20 mouse cellular contexts compared by ENCODE assay signal in genomic region chr2:32441550-32441949, GRCm38 (mm10). TPM values are rescaled to one million over a fixed set of nuclear protein-coding genes. Genes with fewer than 3 reads are reported as not detected.
DNase-seq lines count a peak whose midpoint lies in the region; ATAC-seq and TF ChIP-seq lines count a peak whose summit lies in the region.
"Had no signal": no experiment of that assay in that cellular context is flagged by ENCODE, and none has a peak within 500 bp of the region (broad histone marks: within the 10 kb centered on the region; RNA-seq: fewer than 3 reads in every experiment).

No protein-coding gene starts in this region.

- no peak overlapping the region for H3K9ac ChIP-seq in forebrain, postnatal 0 days
- peak overlapping the region; percentile 3; the same call in 1 of the 2 replicates for H3K9ac ChIP-seq in intestine, embryonic 15.5 days
- H3K9ac ChIP-seq: heart, embryonic 13.5 days; hindbrain, embryonic 15.5 days had no signal

- peaks cover 49% of the 10 kb centered on the region for H3K4me1 ChIP-seq in forebrain, embryonic 10.5 days
- no peaks in the 10 kb centered on the region for H3K4me1 ChIP-seq in forebrain, postnatal 0 days (ENCODE audit: insufficient read depth)
- peaks cover 36% of the 10 kb centered on the region for H3K4me1 ChIP-seq in intestine, embryonic 15.5 days (replicated peaks)
- peaks cover 36% of the 10 kb centered on the region; the same call in 1 of the 2 replicates for H3K4me1 ChIP-seq in small intestine, adult 2 months (ENCODE audit: control insufficient read depth, insufficient read depth, insufficient read length, low read length)

- no peaks in the 10 kb centered on the region for H3K9me3 ChIP-seq in forebrain, embryonic 10.5 days
- no peaks in the 10 kb centered on the region for H3K9me3 ChIP-seq in forebrain, postnatal 0 days (ENCODE audit: low read length)
- no peaks in the 10 kb centered on the region for H3K9me3 ChIP-seq in intestine, embryonic 15.5 days
- H3K9me3 ChIP-seq: heart, embryonic 10.5 days; heart, embryonic 13.5 days; hindbrain, embryonic 15.5 days had no signal

- no peak for DNase-seq in forebrain, embryonic 10.5 days (ENCODE audit: extremely low spot score, low spot score)
- no peak for DNase-seq in forebrain, postnatal 0 days
- DNase-seq in A20 (ENCODE audit: low read depth, low spot score): peak; percentile 14
- DNase-seq in gastrocnemius, postnatal 25 days: no peak
- DNase-seq: adrenal gland, postnatal 25 days; cerebellum, adult 18-20 months; cerebellum, postnatal 14 days; gastrocnemius, postnatal 36 days; heart, adult 2 months; heart, postnatal 14 days; heart, postnatal 4 days; kidney, adult 11 months had no signal

- H3K27me3 ChIP-seq in forebrain, embryonic 10.5 days (ENCODE audit: poor library complexity, severe bottlenecking): no peaks in the 10 kb centered on the region
- H3K27me3 ChIP-seq in forebrain, postnatal 0 days (ENCODE audit: insufficient read depth, low read length): no peaks in the 10 kb centered on the region
- H3K27me3 ChIP-seq in intestine, embryonic 15.5 days (replicated peaks): no peaks in the 10 kb centered on the region
- H3K27me3 ChIP-seq in small intestine, adult 2 months (ENCODE audit: control insufficient read depth, insufficient read depth, low read length): no peaks in the 10 kb centered on the region
- H3K27me3 ChIP-seq: heart, embryonic 13.5 days; hindbrain, embryonic 15.5 days had no signal

- no peak overlapping the region for H3K4me2 ChIP-seq in forebrain, postnatal 0 days (ENCODE audit: low read depth)
- no peak overlapping the region for H3K4me2 ChIP-seq in intestine, embryonic 15.5 days (replicated peaks)
- H3K4me2 ChIP-seq: heart, embryonic 13.5 days; hindbrain, embryonic 15.5 days had no signal

- no peak for TF ChIP-seq POLR2A in small intestine, adult 2 months (IDR thresholded peaks at IDR 0.05; ENCODE audit: low read depth, low read length)

- peaks cover 27% of the 10 kb centered on the region for H3K36me3 ChIP-seq in forebrain, embryonic 10.5 days (replicated peaks)
- H3K36me3 ChIP-seq in forebrain, postnatal 0 days (ENCODE audit: insufficient read depth): no peaks in the 10 kb centered on the region; the same call in 1 of the 2 replicates
- no peaks in the 10 kb centered on the region for H3K36me3 ChIP-seq in intestine, embryonic 15.5 days
- peaks cover 10% of the 10 kb centered on the region for H3K36me3 ChIP-seq in small intestine, adult 2 months (ENCODE audit: control insufficient read depth, insufficient read depth, low read length)
- H3K36me3 ChIP-seq: hindbrain, embryonic 15.5 days had no signal

- no peak overlapping the region for H3K4me3 ChIP-seq in forebrain, embryonic 10.5 days
- no peak overlapping the region for H3K4me3 ChIP-seq in forebrain, postnatal 0 days (ENCODE audit: low read depth, low read length)
- no peak overlapping the region for H3K4me3 ChIP-seq in intestine, embryonic 15.5 days (replicated peaks)
- no peak overlapping the region for H3K4me3 ChIP-seq in small intestine, adult 2 months (ENCODE audit: low read depth, low read length)
- H3K4me3 ChIP-seq: heart, adult 2 months; heart, embryonic 10.5 days; heart, embryonic 13.5 days; hindbrain, embryonic 15.5 days had no signal

- no peak for TF ChIP-seq CTCF in forebrain, postnatal 0 days (IDR thresholded peaks at IDR 0.05; ENCODE audit: low read depth)
- no peak for TF ChIP-seq CTCF in small intestine, adult 2 months (IDR thresholded peaks at IDR 0.05; ENCODE audit: extremely low read depth, insufficient read length, insufficient replicate concordance, low read depth, low read length)

- 91% methylated on average over 2 of the region's 2 CpGs for WGBS in forebrain, embryonic 10.5 days
- 93% methylated on average over 2 of the region's 2 CpGs for WGBS in forebrain, postnatal 0 days
- 85% methylated on average over 2 of the region's 2 CpGs for WGBS in intestine, embryonic 15.5 days
- WGBS in small intestine, adult 2 months: 63% methylated on average over 2 of the region's 2 CpGs

- peak overlapping the region; percentile 17; the same call in 1 of the 2 replicates for H3K27ac ChIP-seq in forebrain, embryonic 10.5 days
- no peak overlapping the region for H3K27ac ChIP-seq in forebrain, postnatal 0 days (ENCODE audit: low read depth, low read length)
- no peak overlapping the region for H3K27ac ChIP-seq in intestine, embryonic 15.5 days
- peak overlapping the region; percentile 68 for H3K27ac ChIP-seq in small intestine, adult 2 months (ENCODE audit: insufficient read depth, low read depth, low read length)
- H3K27ac ChIP-seq: heart, adult 2 months; heart, embryonic 10.5 days; heart, embryonic 13.5 days; hindbrain, embryonic 15.5 days had no signal

- no peak for ATAC-seq in forebrain, postnatal 0 days
- ATAC-seq in intestine, embryonic 15.5 days: no peak
- ATAC-seq: activated CD4-positive, CD25-positive, alpha-beta regulatory T cell, adult 4 months; forebrain, embryonic 14.5 days had no signal

RNA-seq across cellular contexts. Expression of gene Naif1, which starts 8.7 kb away (rescaled TPM):
- 6.6 and 6.7 TPM in 2 replicates for polyA plus RNA-seq in forebrain, embryonic 10.5 days (2016; fragmentation: Nextera tagmentation; extraction: Ambion mirVana)
- total RNA-seq in forebrain, postnatal 0 days (2014; rRNA removed): 3.8 and 4.5 TPM in 2 replicates
- polyA plus RNA-seq in forebrain, postnatal 0 days (2015; fragmentation: Nextera tagmentation; extraction: Ambion mirVana): 2.4 and 3.9 TPM in 2 replicates
- 4.7 and 5.0 TPM in 2 replicates for polyA plus RNA-seq in intestine, embryonic 15.5 days (2015; fragmentation: Nextera tagmentation; extraction: Ambion mirVana)
- polyA plus RNA-seq in small intestine, adult 2 months (2012; rRNA removed): 2.4 and 4.4 TPM in 2 replicates
- total RNA-seq in gastrocnemius, postnatal 25 days (2021): 1 to 10 TPM; 1.6 to 2.0 TPM

RNA-seq across cellular contexts. Expression of gene Slc25a25, which starts 9.7 kb away (rescaled TPM):
- polyA plus RNA-seq in forebrain, embryonic 10.5 days (2016; fragmentation: Nextera tagmentation; extraction: Ambion mirVana): 25.0 and 26.3 TPM in 2 replicates
- total RNA-seq in forebrain, postnatal 0 days (2014; rRNA removed): 55.4 and 62.5 TPM in 2 replicates
- polyA plus RNA-seq in forebrain, postnatal 0 days (2015; fragmentation: Nextera tagmentation; extraction: Ambion mirVana): 38.3 and 40.9 TPM in 2 replicates
- 20.0 and 20.1 TPM in 2 replicates for polyA plus RNA-seq in intestine, embryonic 15.5 days (2015; fragmentation: Nextera tagmentation; extraction: Ambion mirVana)
- 12.5 and 27.0 TPM in 2 replicates for polyA plus RNA-seq in small intestine, adult 2 months (2012; rRNA removed)
- total RNA-seq in gastrocnemius, postnatal 25 days (2021): 10 to 100 TPM; 19.2 to 68.3 TPM

RNA-seq across cellular contexts. Expression of gene Ptges2, which starts 45.9 kb away (rescaled TPM):
- polyA plus RNA-seq in forebrain, embryonic 10.5 days (2016; fragmentation: Nextera tagmentation; extraction: Ambion mirVana): 23.8 and 26.4 TPM in 2 replicates
- 32.1 and 37.5 TPM in 2 replicates for total RNA-seq in forebrain, postnatal 0 days (2014; rRNA removed)
- 54.9 and 58.6 TPM in 2 replicates for polyA plus RNA-seq in forebrain, postnatal 0 days (2015; fragmentation: Nextera tagmentation; extraction: Ambion mirVana)
- polyA plus RNA-seq in intestine, embryonic 15.5 days (2015; fragmentation: Nextera tagmentation; extraction: Ambion mirVana): 43.5 and 48.2 TPM in 2 replicates
- 22.3 and 32.6 TPM in 2 replicates for polyA plus RNA-seq in small intestine, adult 2 months (2012; rRNA removed)
- 10 to 100 TPM; 42.2 to 49.3 TPM for total RNA-seq in gastrocnemius, postnatal 25 days (2021)

RNA-seq across cellular contexts. Expression of gene Lcn2, which starts 53.5 kb away (rescaled TPM):
- not detected in 2 replicates for polyA plus RNA-seq in forebrain, embryonic 10.5 days (2016; fragmentation: Nextera tagmentation; extraction: Ambion mirVana)
- 0.54 and 1.2 TPM in 2 replicates for total RNA-seq in forebrain, postnatal 0 days (2014; rRNA removed)
- polyA plus RNA-seq in forebrain, postnatal 0 days (2015; fragmentation: Nextera tagmentation; extraction: Ambion mirVana): 0.63 and 1.0 TPM in 2 replicates
- polyA plus RNA-seq in intestine, embryonic 15.5 days (2015; fragmentation: Nextera tagmentation; extraction: Ambion mirVana): 1.8 and 4.7 TPM in 2 replicates
- 5.5 and 5.8 TPM in 2 replicates for polyA plus RNA-seq in small intestine, adult 2 months (2012; rRNA removed)
- total RNA-seq in gastrocnemius, postnatal 25 days (2021): 1 to 10 TPM; 1.4 to 2.1 TPM
- total RNA-seq: ES-E14 had no signal
- polyA plus RNA-seq: activated CD4-positive, CD25-positive, alpha-beta regulatory T cell, adult 4 months; heart, embryonic 10.5 days had no signal

RNA-seq across cellular contexts. Expression of gene 1110008P14Rik, which starts 59.8 kb away (rescaled TPM):
- 36.3 and 37.5 TPM in 2 replicates for polyA plus RNA-seq in forebrain, embryonic 10.5 days (2016; fragmentation: Nextera tagmentation; extraction: Ambion mirVana)
- 197 and 210 TPM in 2 replicates for total RNA-seq in forebrain, postnatal 0 days (2014; rRNA removed)
- 160 and 186 TPM in 2 replicates for polyA plus RNA-seq in forebrain, postnatal 0 days (2015; fragmentation: Nextera tagmentation; extraction: Ambion mirVana)
- polyA plus RNA-seq in intestine, embryonic 15.5 days (2015; fragmentation: Nextera tagmentation; extraction: Ambion mirVana): 38.6 and 42.5 TPM in 2 replicates
- polyA plus RNA-seq in small intestine, adult 2 months (2012; rRNA removed): 117 and 134 TPM in 2 replicates
- total RNA-seq in gastrocnemius, postnatal 25 days (2021): 10 to 100 TPM; 35.2 to 39.7 TPM

Comparison
In these comparisons a context has a peak if more than half of its experiments do, and no peak if none do; other contexts are left out.
1. H3K27ac ChIP-seq: peak in forebrain, embryonic 10.5 days (single experiment) and small intestine, adult 2 months (single experiment); none in forebrain, postnatal 0 days (single experiment) and intestine, embryonic 15.5 days (single experiment).